Mouse (Mus musculus): ENCODE data around the gene Pikfyve. TPM values are rescaled to one million over a fixed set of nuclear protein-coding genes. Genes with fewer than 3 reads are reported as not detected.

Gene Pikfyve
- polyA plus RNA-seq (2017; shearing (Covaris generic)): 27.1 TPM

DNA sequence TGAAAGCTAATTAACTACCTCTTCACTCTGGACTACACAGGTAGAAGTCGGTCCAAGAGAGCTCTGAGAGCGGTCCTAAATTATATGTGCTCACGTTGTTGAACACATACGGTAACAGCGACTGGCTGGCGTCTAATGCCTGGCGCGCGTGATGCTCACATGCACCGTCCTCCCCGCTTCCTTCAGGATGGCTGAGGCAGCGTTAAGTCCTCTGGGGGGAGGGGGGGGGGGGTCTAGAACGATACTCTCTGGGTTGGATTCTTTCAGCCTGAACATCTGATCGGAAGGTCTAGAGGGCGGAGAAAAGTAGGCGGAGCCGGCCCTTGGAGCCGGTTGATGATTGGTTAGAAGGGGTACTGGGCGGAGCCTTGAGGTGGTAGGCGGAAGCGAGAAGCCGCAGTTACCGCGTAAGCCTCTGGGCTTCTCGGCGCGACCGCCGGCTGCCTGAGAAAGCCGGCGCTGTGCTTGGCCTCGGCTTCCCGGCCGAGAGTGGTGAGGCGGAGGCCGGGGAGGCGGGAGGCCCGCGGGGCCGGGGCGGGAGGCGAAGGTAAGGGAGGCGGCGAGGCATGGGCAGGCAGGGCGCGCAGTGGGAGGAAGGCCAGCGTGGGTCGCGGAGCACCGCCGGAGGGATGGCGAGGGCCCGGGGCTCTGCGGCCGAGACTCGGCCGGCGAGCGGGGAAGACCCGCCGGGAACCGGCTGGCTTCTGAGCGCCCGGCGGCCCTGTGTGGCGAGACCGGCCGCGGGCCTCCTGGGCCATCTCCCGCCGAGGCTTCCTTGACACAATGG is at the start of gene Pikfyve, which contains the start of gene Idh1:
Gene Pikfyve (plus strand): TSS at position 397 of the 787 bp plus-strand sequence.
Gene Idh1 (minus strand): TSS at position 214 of the 787 bp plus-strand sequence.

DNA sequence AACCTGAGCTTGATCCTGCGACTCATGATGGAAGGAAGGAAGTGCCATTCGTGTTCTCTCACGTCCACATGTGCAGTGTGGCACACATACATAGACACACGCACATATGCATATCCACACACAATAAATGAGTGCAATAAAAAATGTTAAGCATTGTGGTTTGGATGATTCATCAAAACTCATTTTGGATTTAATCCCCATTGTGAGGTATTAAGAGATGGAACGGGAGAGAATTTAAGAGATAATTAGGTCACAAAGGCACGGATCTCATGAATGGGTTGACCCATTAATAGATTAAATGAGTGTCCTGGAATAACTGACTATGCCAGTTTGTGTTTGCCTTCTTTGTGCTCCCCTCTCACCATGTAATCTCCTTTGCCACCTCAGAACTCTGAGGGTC is 95.3 kb downstream of the Pikfyve start, which contains the start of gene Pth2r:
Gene Pth2r (plus strand): TSS at position 301 of the 400 bp plus-strand sequence.

Other genes with a start within 250 kb of the Pikfyve start
- gene Plekhm3, start 229.9 kb upstream of the Pikfyve start, polyA plus RNA-seq (2017; shearing (Covaris generic)): 26.8 TPM
- gene Akr1cl, start 153.9 kb upstream of the Pikfyve start, polyA plus RNA-seq (2017; shearing (Covaris generic)): 0.93 TPM
- not detected for gene Cryge, start 135.5 kb upstream of the Pikfyve start, polyA plus RNA-seq (2017; shearing (Covaris generic))
- not detected for gene Crygd, start 123.2 kb upstream of the Pikfyve start, polyA plus RNA-seq (2017; shearing (Covaris generic))
- not detected for gene Crygc, start 113.0 kb upstream of the Pikfyve start, polyA plus RNA-seq (2017; shearing (Covaris generic))
- not detected for gene Crygb, start 104.4 kb upstream of the Pikfyve start, polyA plus RNA-seq (2017; shearing (Covaris generic))
- not detected for gene Cryga, start 83.3 kb upstream of the Pikfyve start, polyA plus RNA-seq (2017; shearing (Covaris generic))
- not detected for gene Gm28845, start 67.1 kb upstream of the Pikfyve start, polyA plus RNA-seq (2017; shearing (Covaris generic))
- gene D630023F18Rik, start 63.5 kb upstream of the Pikfyve start, polyA plus RNA-seq (2017; shearing (Covaris generic)): not detected
- gene Idh1, start 183 bp upstream of the Pikfyve start, polyA plus RNA-seq (2017; shearing (Covaris generic)): 5.0 TPM
- gene Pth2r, start 95.4 kb downstream of the Pikfyve start, polyA plus RNA-seq (2017; shearing (Covaris generic)): not detected

Data from naive thymus-derived CD4-positive, alpha-beta T cell, adult 5 months (primary cell).